Mouse (Mus musculus) skeletal muscle tissue, adult 2 months (tissue): ENCODE measurements around the gene Gm11232.

Experiments used
- DNase-seq: peaks from one replicate; pipeline ENCODE4 v3.0.0-alpha.2; 2012; ENCODE audit warnings: low read depth, low spot score

Gene Gm11232

GRCm38 (mm10) chr4:71757865-71758264, at the start of gene Gm11232:
Gene Gm11232 (minus strand): TSS chr4:71757965.
- DNase-seq: no peak

GRCm38 (mm10) chr4:71805977-71806534, 48.3 kb upstream of the Gm11232 start:
- peak; percentile 34 for DNase-seq

- no peak for DNase-seq
These were observed 7.8 kb upstream of the Gm11232 start for GRCm38 (mm10) chr4:71765529-71765928.

DNA sequence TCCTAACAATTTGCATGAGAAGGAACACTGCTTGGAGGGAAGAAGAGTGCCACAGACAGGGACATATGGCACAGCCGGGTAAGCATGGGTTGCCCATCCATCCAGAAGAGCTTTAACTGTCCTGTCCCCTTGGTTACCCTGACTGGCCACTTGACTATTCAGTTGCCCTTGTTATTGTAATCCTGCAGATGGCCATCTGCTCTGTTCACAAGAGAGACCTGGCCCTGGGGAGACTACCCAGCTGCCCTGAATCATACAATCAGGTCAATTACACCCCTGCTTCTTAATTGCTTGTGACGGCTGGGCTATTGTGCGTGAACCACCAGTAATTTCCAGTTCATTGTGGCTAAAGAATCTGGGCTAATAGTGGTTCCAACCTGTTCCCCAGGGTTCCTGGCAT, 7.3 kb upstream of the Gm11232 start:
- no peak for DNase-seq

GRCm38 (mm10) chr4:71756441-71757221, 1.1 kb downstream of the Gm11232 start:
- DNase-seq: peak; percentile 4

DNA sequence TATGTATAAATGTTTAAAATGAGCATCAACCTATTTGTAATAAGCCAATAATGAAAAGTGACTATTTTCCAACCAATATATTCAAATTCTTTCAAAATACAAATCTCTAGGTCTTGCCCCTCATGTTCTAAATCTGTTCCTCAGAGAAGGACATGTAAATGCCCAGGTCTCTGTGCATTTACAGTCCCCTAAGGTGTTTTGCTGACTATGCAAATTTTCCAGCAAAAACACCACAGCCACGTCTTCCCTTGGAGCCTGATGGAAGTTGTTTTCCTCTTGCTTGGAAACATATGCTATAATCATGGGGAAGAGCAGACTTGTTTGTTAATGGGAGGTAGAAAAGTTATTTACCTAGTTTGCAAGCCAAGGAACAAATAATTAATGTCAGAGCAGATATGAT, 12.0 kb downstream of the Gm11232 start:
- no peak for DNase-seq

GRCm38 (mm10) chr4:71736529-71736928, 21.2 kb downstream of the Gm11232 start:
- no peak for DNase-seq

DNA sequence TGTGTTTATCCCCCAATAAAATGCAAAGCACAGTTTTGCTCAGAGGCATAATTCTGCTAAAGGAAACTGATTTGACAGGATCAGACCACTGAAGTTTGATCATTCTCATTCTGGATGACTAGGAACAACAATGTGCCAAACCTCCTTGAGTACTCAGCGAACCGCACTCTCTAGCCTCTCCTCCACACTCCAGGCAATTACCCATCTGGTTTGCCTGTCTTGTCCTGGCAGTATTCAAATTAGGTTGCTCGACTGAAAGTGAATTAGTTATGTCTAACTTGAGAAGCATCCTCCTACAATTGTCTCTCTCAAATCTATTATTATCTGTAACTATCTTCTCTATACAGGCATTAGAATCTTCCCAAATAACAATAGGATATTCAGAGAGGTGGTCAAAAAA, 22.5 kb downstream of the Gm11232 start:
- DNase-seq: no peak

- DNase-seq: no peak
These were observed 28.4 kb downstream of the Gm11232 start for GRCm38 (mm10) chr4:71729401-71729800.

DNA sequence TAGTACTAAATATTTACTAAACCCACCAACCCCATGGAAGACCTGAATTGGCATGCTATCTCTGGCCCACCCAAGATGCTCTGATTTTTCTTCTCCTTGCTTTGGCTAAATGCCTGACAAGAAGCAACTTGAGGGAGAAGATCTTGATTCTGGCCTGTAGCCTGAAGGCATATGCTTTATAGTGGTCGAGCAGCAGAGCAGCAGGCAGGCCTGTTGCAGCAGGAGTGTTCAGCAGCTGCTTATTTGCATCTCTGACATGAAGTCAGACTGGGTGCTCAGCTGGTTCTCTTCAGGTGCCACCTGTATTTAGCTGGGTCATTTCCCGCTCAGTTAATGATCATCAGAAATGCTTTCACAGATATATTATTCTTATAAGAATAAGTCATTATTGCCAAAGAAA, 30.2 kb downstream of the Gm11232 start:
- DNase-seq: no peak

- no peak for DNase-seq
These were observed 30.7 kb downstream of the Gm11232 start for GRCm38 (mm10) chr4:71727056-71727455.

- DNase-seq: no peak
These were observed 31.9 kb downstream of the Gm11232 start for GRCm38 (mm10) chr4:71725889-71726288.
